Mouse (Mus musculus): ENCODE results near the gene Fam83f.

GRCm38 (mm10) chr15:80639071-80639702, 32.5 kb upstream of the Fam83f start:
- TF ChIP-seq CTCF (conservative IDR thresholded peaks at IDR 0.05; ENCODE audit: low read length) (no peak), POU5F1 (IDR thresholded peaks at IDR 0.05; ENCODE audit: borderline replicate concordance, low read length) (no peak)
